ENCODE assay signal across 13 mouse cellular contexts in the genomic region with DNA sequence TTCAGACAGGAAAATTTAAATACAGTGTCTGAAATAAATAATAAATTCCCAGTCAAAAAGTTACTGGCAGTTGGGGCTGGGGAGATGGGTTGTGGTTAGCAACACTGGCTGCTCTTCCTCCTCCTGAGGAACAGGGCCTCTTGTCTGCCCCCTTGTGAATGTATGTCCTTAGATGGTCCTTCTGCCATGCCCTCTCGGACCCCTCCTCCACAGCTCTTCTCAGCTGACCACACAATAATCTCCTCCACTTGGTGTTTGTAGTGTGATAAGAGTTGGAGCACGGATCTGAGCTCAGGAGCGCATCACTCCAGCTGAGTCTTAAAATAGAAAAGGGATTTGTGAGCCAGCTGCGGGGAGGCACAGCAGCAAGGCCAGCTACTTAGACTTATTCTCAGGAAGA. TPM values are rescaled to one million over a fixed set of nuclear protein-coding genes. Genes with fewer than 3 reads are reported as not detected.
DNase-seq lines count a peak whose midpoint lies in the region; ATAC-seq and TF ChIP-seq lines count a peak whose summit lies in the region.
"Had no signal": no experiment of that assay in that cellular context is flagged by ENCODE, and none has a peak within 500 bp of the region (broad histone marks: within the 10 kb centered on the region; RNA-seq: fewer than 3 reads in every experiment).

No protein-coding gene starts in this region.

- peaks cover 32 to 76% of the 10 kb centered on the region in 2 experiments for H3K4me1 ChIP-seq in CH12.LX (ENCODE audit: control insufficient read depth in 1 of 2, insufficient read depth in 2 of 2)
- peaks cover 25% of the 10 kb centered on the region for H3K4me1 ChIP-seq in heart, embryonic 13.5 days
- peaks cover 45% of the 10 kb centered on the region for H3K4me1 ChIP-seq in liver, embryonic 12.5 days
- H3K4me1 ChIP-seq in midbrain, postnatal 0 days (ENCODE audit: insufficient read depth, low read length) = no peaks in the 10 kb centered on the region
- 0 out of 2 replicates have a peak, but pooled peaks cover 3% of the 10 kb centered on the region for H3K4me1 ChIP-seq in midbrain, embryonic 13.5 days (replicated peaks)
- no peaks in the 10 kb centered on the region for H3K4me1 ChIP-seq in kidney, embryonic 15.5 days
- H3K4me1 ChIP-seq: hindbrain, embryonic 15.5 days had no signal

- H3K36me3 ChIP-seq in CH12.LX (replicated peaks in 1 of 2; ENCODE audit: control insufficient read depth in 1 of 2, insufficient read depth in 1 of 2, low read length in 1 of 2) = no peaks in the 10 kb centered on the region
- no peaks in the 10 kb centered on the region for H3K36me3 ChIP-seq in heart, embryonic 13.5 days
- no peaks in the 10 kb centered on the region for H3K36me3 ChIP-seq in liver, embryonic 12.5 days
- no peaks in the 10 kb centered on the region for H3K36me3 ChIP-seq in midbrain, postnatal 0 days (ENCODE audit: insufficient read depth, low read length)
- H3K36me3 ChIP-seq in midbrain, embryonic 13.5 days = no peaks in the 10 kb centered on the region
- H3K36me3 ChIP-seq in kidney, embryonic 15.5 days = no peaks in the 10 kb centered on the region
- H3K36me3 ChIP-seq: hindbrain, embryonic 15.5 days had no signal

- H3K79me2 ChIP-seq in CH12.LX (replicated peaks; ENCODE audit: control insufficient read depth, extremely low read depth, insufficient read depth, poor library complexity, severe bottlenecking) = no peaks in the 10 kb centered on the region

- DNase-seq in CH12.LX (ENCODE audit: extremely low read depth) = no peak
- peak; percentile 23 for DNase-seq in brain, adult 2 months (ENCODE audit: low read depth, low spot score)
- DNase-seq in midbrain, postnatal 0 days (ENCODE audit: low spot score) = no peak
- no peak for DNase-seq in adrenal gland, postnatal 14 days
- DNase-seq: adrenal gland, postnatal 25 days; cerebellum, adult 11-12 months; kidney, adult 2 months had no signal

- no peak for TF ChIP-seq POLR2A in CH12.LX (IDR thresholded peaks at IDR 0.05; ENCODE audit: low read depth, low read length)

- TF ChIP-seq EP300 in CH12.LX (IDR thresholded peaks at IDR 0.05; ENCODE audit: low read length) = no peak

- no peak overlapping the region for H3K4me2 ChIP-seq in CH12.LX (ENCODE audit: insufficient read depth, low read depth, poor library complexity, severe bottlenecking)
- 0 out of 2 replicates have a peak overlapping the region, but pooled peaks have one; percentile 7 for H3K4me2 ChIP-seq in heart, embryonic 13.5 days
- H3K4me2 ChIP-seq in liver, embryonic 12.5 days = peak overlapping the region; percentile 8; the same call in 1 of the 2 replicates
- H3K4me2 ChIP-seq in midbrain, postnatal 0 days (ENCODE audit: low read depth, low read length, poor library complexity, severe bottlenecking) = no peak overlapping the region
- no peak overlapping the region for H3K4me2 ChIP-seq in midbrain, embryonic 13.5 days (replicated peaks)
- H3K4me2 ChIP-seq in kidney, embryonic 15.5 days = no peak overlapping the region
- H3K4me2 ChIP-seq: hindbrain, embryonic 15.5 days had no signal

- WGBS in heart, embryonic 13.5 days = 9% methylated on average over 4 of the region's 4 CpGs
- 5% methylated on average over 4 of the region's 4 CpGs for WGBS in liver, embryonic 12.5 days (ENCODE audit: insufficient replicate concordance)
- 45% methylated on average over 4 of the region's 4 CpGs for WGBS in midbrain, postnatal 0 days
- WGBS in midbrain, embryonic 13.5 days = 46% methylated on average over 4 of the region's 4 CpGs
- WGBS in kidney, embryonic 15.5 days = 65% methylated on average over 4 of the region's 4 CpGs

- no peaks in the 10 kb centered on the region for H3K27me3 ChIP-seq in CH12.LX (replicated peaks)
- H3K27me3 ChIP-seq in heart, embryonic 13.5 days (replicated peaks) = no peaks in the 10 kb centered on the region
- no peaks in the 10 kb centered on the region for H3K27me3 ChIP-seq in liver, embryonic 12.5 days (replicated peaks)
- no peaks in the 10 kb centered on the region for H3K27me3 ChIP-seq in midbrain, postnatal 0 days (ENCODE audit: insufficient read depth, low read length)
- H3K27me3 ChIP-seq in midbrain, embryonic 13.5 days = no peaks in the 10 kb centered on the region
- no peaks in the 10 kb centered on the region for H3K27me3 ChIP-seq in kidney, embryonic 15.5 days
- H3K27me3 ChIP-seq: hindbrain, embryonic 15.5 days had no signal

- TF ChIP-seq RAD21 in CH12.LX (IDR thresholded peaks at IDR 0.05; ENCODE audit: low read depth, low read length) = peak; percentile 20

- peak; percentile 42; the same call in 1 of the 2 replicates for ATAC-seq in heart, embryonic 13.5 days (ENCODE audit: extremely low read depth, insufficient number of reproducible peaks, low FRiP score, low TSS enrichment)
- peak; percentile 33; the same call in 1 of the 2 replicates for ATAC-seq in liver, embryonic 12.5 days
- no peak for ATAC-seq in midbrain, postnatal 0 days (ENCODE audit: low FRiP score)
- ATAC-seq in midbrain, embryonic 13.5 days = no peak
- ATAC-seq in kidney, embryonic 15.5 days (replicated peaks; ENCODE audit: low FRiP score) = no peak

- no peaks in the 10 kb centered on the region for H3K9me3 ChIP-seq in CH12.LX (replicated peaks; ENCODE audit: low read length)
- no peaks in the 10 kb centered on the region for H3K9me3 ChIP-seq in heart, embryonic 13.5 days
- H3K9me3 ChIP-seq in liver, embryonic 12.5 days (replicated peaks) = no peaks in the 10 kb centered on the region
- no peaks in the 10 kb centered on the region for H3K9me3 ChIP-seq in midbrain, postnatal 0 days (ENCODE audit: low read length)
- no peaks in the 10 kb centered on the region for H3K9me3 ChIP-seq in midbrain, embryonic 13.5 days
- H3K9me3 ChIP-seq in kidney, embryonic 15.5 days (replicated peaks) = no peaks in the 10 kb centered on the region
- H3K9me3 ChIP-seq: hindbrain, embryonic 15.5 days had no signal

- peak in 1 of 2 experiments; percentile 44; a peak in 2 of 4 replicates for TF ChIP-seq CTCF in CH12.LX (conservative IDR thresholded peaks at IDR 0.05 in 1 of 2, IDR thresholded peaks at IDR 0.05 in 1 of 2; ENCODE audit: low read depth in 2 of 2, low read length in 2 of 2)
- no peak for TF ChIP-seq CTCF in midbrain, postnatal 0 days (IDR thresholded peaks at IDR 0.05)

- dilution Hi-C loops in CH12.LX (cut with MboI; ENCODE audit: extremely low pct_ligation_motif_present, extremely low pct_unique_long_range_greater_than_20kb, low sequenced_read_pairs) = no loop called here

- no peak overlapping the region for H3K9ac ChIP-seq in CH12.LX (ENCODE audit: insufficient read depth, low read depth)
- no peak overlapping the region for H3K9ac ChIP-seq in heart, embryonic 13.5 days
- no peak overlapping the region for H3K9ac ChIP-seq in liver, embryonic 12.5 days
- no peak overlapping the region for H3K9ac ChIP-seq in midbrain, postnatal 0 days (replicated peaks; ENCODE audit: low read length, poor library complexity, severe bottlenecking)
- H3K9ac ChIP-seq in midbrain, embryonic 13.5 days (replicated peaks) = no peak overlapping the region
- H3K9ac ChIP-seq in kidney, embryonic 15.5 days = no peak overlapping the region
- H3K9ac ChIP-seq: hindbrain, embryonic 15.5 days had no signal

- no peak overlapping the region for H3K4me3 ChIP-seq in CH12.LX (replicated peaks in 1 of 3; ENCODE audit: low read depth in 2 of 3, low read length in 2 of 3, poor library complexity in 1 of 3)
- H3K4me3 ChIP-seq in heart, embryonic 13.5 days = no peak overlapping the region
- H3K4me3 ChIP-seq in liver, embryonic 12.5 days = no peak overlapping the region
- H3K4me3 ChIP-seq in midbrain, postnatal 0 days (ENCODE audit: low read depth, low read length) = no peak overlapping the region
- H3K4me3 ChIP-seq in midbrain, embryonic 13.5 days (replicated peaks) = no peak overlapping the region
- H3K4me3 ChIP-seq in kidney, embryonic 15.5 days (replicated peaks) = no peak overlapping the region
- H3K4me3 ChIP-seq: hindbrain, embryonic 15.5 days; myocyte had no signal

- no peak overlapping the region for H3K27ac ChIP-seq in CH12.LX (ENCODE audit: insufficient read depth, low read depth)
- peak overlapping the region; percentile 86 for H3K27ac ChIP-seq in heart, embryonic 13.5 days (replicated peaks)
- 0 out of 2 replicates have a peak overlapping the region, but pooled peaks have one; percentile 14 for H3K27ac ChIP-seq in liver, embryonic 12.5 days
- no peak overlapping the region for H3K27ac ChIP-seq in midbrain, postnatal 0 days (ENCODE audit: low read depth, low read length)
- H3K27ac ChIP-seq in midbrain, embryonic 13.5 days = no peak overlapping the region
- H3K27ac ChIP-seq in kidney, embryonic 15.5 days = no peak overlapping the region
- H3K27ac ChIP-seq: hindbrain, embryonic 15.5 days had no signal

- in situ Hi-C loops in CH12.LX (cut with MboI; ENCODE audit: low pct_ligation_motif_present, low pct_unique_long_range_greater_than_20kb, low sequenced_read_pairs) = loop anchor here (5.0 kb wide), 1 partner anchor 65 kb away; no protein-coding TSS in a partner anchor

TF ChIP-seq in CH12.LX, 34 proteins besides CTCF, POLR2A, EP300 and RAD21 (continues in another document):
- TF ChIP-seq SMC3 (IDR thresholded peaks at IDR 0.05; ENCODE audit: low read depth, low read length) = peak; percentile 30

RNA-seq across cellular contexts. Expression of a gene that starts 18.2 kb away (rescaled TPM):
- total RNA-seq in CH12.LX (2012; rRNA removed) = 49.1 and 49.6 TPM in 2 replicates
- total RNA-seq in CH12.LX (2014; rRNA removed) = 41.8 and 51.3 TPM in 2 replicates
- polyA plus RNA-seq in CH12.LX (2012; ENCODE audit: insufficient read length, low read depth) = 36.6 and 41.9 TPM in 2 replicates
- 28.9 and 32.3 TPM in 2 replicates for polyA plus RNA-seq in heart, embryonic 13.5 days (2015; fragmentation: Nextera tagmentation; extraction: Ambion mirVana)
- 30.7 and 32.9 TPM in 2 replicates for polyA plus RNA-seq in liver, embryonic 12.5 days (2016; fragmentation: Nextera tagmentation; extraction: Ambion mirVana)
- 18.4 and 24.8 TPM in 2 replicates for total RNA-seq in midbrain, postnatal 0 days (2014; rRNA removed)
- polyA plus RNA-seq in midbrain, postnatal 0 days (2015; fragmentation: Nextera tagmentation; extraction: Ambion mirVana) = 24.2 and 24.8 TPM in 2 replicates
- 11.0 and 11.2 TPM in 2 replicates for total RNA-seq in adrenal gland, postnatal 14 days (2021)
- 27.1 and 28.1 TPM in 2 replicates for polyA plus RNA-seq in midbrain, embryonic 13.5 days (2015; fragmentation: Nextera tagmentation; extraction: Ambion mirVana)
- polyA plus RNA-seq in kidney, embryonic 15.5 days (2015; fragmentation: Nextera tagmentation; extraction: Ambion mirVana) = 37.1 and 38.1 TPM in 2 replicates

RNA-seq across cellular contexts. Expression of a gene that starts 22.8 kb away (rescaled TPM):
- total RNA-seq in CH12.LX (2012; rRNA removed) (33.7 and 49.8 TPM in 2 replicates), CH12.LX (2014; rRNA removed) (42.3 and 47.7 TPM in 2 replicates)
- polyA plus RNA-seq in CH12.LX (2012; ENCODE audit: insufficient read length, low read depth) = 22.2 and 23.4 TPM in 2 replicates
- 2.9 and 5.0 TPM in 2 replicates for polyA plus RNA-seq in heart, embryonic 13.5 days (2015; fragmentation: Nextera tagmentation; extraction: Ambion mirVana)
- polyA plus RNA-seq in liver, embryonic 12.5 days (2016; fragmentation: Nextera tagmentation; extraction: Ambion mirVana) = 15.1 and 16.6 TPM in 2 replicates
- 1.8 and 7.8 TPM in 2 replicates for total RNA-seq in midbrain, postnatal 0 days (2014; rRNA removed)
- polyA plus RNA-seq in midbrain, postnatal 0 days (2015; fragmentation: Nextera tagmentation; extraction: Ambion mirVana) = 0.92 and 1.1 TPM in 2 replicates
- 6.2 and 6.7 TPM in 2 replicates for total RNA-seq in adrenal gland, postnatal 14 days (2021)
- polyA plus RNA-seq in midbrain, embryonic 13.5 days (2015; fragmentation: Nextera tagmentation; extraction: Ambion mirVana) = 0.88 and 1.2 TPM in 2 replicates
- polyA plus RNA-seq in kidney, embryonic 15.5 days (2015; fragmentation: Nextera tagmentation; extraction: Ambion mirVana) = 1.8 and 2.2 TPM in 2 replicates

Comparison
In these comparisons a context has a peak if more than half of its experiments do, and no peak if none do; other contexts are left out.
1. H3K27ac ChIP-seq: peak in heart, embryonic 13.5 days (single experiment) and liver, embryonic 12.5 days (single experiment); none in CH12.LX (single experiment), midbrain, postnatal 0 days (single experiment), midbrain, embryonic 13.5 days (single experiment) and kidney, embryonic 15.5 days (single experiment).
2. H3K4me2 ChIP-seq: peak in heart, embryonic 13.5 days (single experiment) and liver, embryonic 12.5 days (single experiment); none in CH12.LX (single experiment), midbrain, postnatal 0 days (single experiment), midbrain, embryonic 13.5 days (single experiment) and kidney, embryonic 15.5 days (single experiment).
3. ATAC-seq: peak in heart, embryonic 13.5 days (single experiment) and liver, embryonic 12.5 days (single experiment); none in midbrain, postnatal 0 days (single experiment), midbrain, embryonic 13.5 days (single experiment) and kidney, embryonic 15.5 days (single experiment).